Mouse (Mus musculus) megakaryocyte, adult 5-6 weeks (primary cell): ENCODE measurements around the gene Stambpl1. TPM values are rescaled to one million over a fixed set of nuclear protein-coding genes. Genes with fewer than 3 reads are reported as not detected.

Experiments used
- ATAC-seq: 2 replicates; pipeline ENCODE4 v1.8.0; 2016; ENCODE audit warnings: mild to moderate bottlenecking, inconsistent platforms; ENCODE audit not compliant: poor library complexity, severe bottlenecking
- total RNA-seq, 2 experiments: library from RNA; stranded (forward) in 1 of 2; stranded (reverse) in 1 of 2; fragments of 153-499, 151-499 nt in 1 of 2; fragments of 221-1000, 200-1000 nt in 1 of 2; gene quantifications; 2 replicates each; pipeline versions ENCODE4 v1.2.3 to v1.2.4; 2015 to 2017

The Stambpl1 gene
- total RNA-seq, 2 experiments from 2014 or later, result 24.0 to 29.4 TPM

DNA sequence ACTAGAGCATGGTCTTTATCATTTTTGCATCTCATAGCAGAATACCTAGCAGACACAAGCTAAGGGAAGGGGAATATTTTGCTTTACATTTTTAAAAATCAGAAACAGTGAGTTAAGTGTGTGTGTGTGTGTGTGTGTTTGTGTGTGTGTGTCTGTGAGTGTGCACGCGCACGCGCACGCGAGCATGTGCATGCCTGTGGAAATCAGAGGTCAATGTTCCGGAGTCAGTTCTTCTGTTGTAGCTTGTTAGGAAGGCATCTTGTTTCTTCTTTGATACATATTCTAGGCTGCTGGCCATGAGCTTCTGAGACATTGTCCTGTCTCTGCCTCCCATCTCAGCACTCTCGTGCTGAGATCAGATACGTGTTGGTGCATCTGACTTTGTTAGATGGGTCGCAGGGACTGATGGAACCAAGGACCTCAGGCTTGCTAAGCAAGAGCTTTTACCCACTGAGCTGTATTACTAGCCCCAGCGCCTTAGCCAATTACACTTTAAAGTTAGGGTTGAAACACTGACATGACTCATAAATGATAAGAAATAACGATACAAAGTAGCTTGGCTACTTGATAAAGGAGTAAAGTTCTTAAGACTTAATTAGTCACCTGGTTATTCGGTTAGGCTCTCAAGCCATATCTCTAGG is 78.9 kb downstream of the Stambpl1 start:
- no peak for ATAC-seq

DNA sequence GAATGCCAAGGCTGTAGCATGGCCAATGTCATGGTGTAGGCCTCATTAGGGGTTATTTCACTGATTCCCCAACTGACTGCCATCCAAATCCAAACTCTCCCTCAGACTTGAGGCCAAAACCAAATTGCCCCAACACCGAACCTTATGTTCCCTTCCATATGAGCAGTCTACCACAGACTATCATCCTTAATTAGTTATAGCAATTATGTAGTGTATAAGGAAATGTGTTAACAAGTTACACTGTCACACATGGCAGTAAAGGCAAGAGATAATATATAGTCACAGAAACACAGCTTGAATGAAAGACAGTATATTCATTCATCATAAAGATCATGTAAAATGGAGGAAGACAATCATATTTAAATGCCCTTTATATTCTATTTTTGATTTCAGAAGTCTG is 81.0 kb downstream of the Stambpl1 start:
- no peak for ATAC-seq

DNA sequence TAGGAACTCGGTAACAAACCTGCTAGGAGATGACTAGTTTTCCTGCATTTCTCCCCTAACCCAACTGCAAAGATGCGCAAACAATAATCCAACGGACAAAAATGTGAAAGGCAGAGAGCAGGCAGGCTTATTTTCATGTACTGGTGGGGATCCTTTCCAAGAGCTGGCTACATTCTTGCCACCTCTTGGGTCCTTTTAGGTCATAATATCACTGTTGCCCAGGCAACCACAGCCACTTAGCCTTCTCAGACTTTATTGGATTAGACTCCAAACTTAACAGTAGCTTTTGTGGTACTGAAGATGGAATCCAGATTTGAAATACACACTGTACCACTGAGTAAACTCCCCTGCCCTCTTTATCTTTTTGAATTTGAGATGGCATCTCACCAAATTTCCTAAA is 86.0 kb downstream of the Stambpl1 start:
- ATAC-seq, result no peak

DNA sequence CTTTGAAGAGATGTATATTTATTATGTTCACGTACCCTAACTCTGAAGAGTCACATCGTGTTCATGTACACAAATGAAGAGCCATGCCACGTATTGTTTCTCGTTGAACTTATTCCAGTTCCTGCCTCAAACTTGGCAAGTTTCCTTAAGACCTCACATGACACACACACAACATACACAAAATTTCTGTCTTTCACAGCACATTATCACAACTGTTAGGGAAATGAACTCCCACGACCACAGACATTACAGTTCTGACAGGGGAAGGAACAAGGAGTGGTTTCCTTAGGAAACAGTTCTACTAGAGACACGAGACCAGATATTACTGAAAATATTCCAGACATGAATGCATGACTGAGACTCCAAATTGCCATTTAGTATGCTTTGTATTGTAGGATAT is 91.6 kb downstream of the Stambpl1 start:
- no peak for ATAC-seq

DNA sequence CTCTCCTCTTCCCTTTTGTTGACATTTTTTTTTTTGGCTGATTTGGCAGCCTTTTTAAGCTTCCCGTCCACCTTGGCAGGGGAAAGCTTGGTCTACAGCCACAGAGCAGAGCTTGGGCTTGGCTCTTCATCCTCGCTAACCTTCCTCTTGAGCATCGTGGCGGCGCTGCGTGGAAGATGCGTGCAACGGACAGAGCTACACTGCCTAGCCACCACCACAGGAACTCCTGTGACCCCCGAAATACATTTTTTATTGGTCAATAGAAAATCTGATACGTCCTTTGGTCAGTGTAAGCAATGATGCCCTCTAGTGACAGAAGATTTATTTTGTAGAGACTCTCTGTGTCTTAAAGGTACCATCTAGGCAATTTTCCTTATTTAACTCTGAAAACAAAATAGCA is 92.4 kb downstream of the Stambpl1 start:
- ATAC-seq, result peak; percentile 72

- no peak for ATAC-seq
Measured at GRCm38 (mm10) chr19:34284826-34285225, 92.8 kb downstream of the Stambpl1 start.

GRCm38 (mm10) chr19:34287221-34287620 is 95.2 kb downstream of the Stambpl1 start:
- no peak for ATAC-seq

DNA sequence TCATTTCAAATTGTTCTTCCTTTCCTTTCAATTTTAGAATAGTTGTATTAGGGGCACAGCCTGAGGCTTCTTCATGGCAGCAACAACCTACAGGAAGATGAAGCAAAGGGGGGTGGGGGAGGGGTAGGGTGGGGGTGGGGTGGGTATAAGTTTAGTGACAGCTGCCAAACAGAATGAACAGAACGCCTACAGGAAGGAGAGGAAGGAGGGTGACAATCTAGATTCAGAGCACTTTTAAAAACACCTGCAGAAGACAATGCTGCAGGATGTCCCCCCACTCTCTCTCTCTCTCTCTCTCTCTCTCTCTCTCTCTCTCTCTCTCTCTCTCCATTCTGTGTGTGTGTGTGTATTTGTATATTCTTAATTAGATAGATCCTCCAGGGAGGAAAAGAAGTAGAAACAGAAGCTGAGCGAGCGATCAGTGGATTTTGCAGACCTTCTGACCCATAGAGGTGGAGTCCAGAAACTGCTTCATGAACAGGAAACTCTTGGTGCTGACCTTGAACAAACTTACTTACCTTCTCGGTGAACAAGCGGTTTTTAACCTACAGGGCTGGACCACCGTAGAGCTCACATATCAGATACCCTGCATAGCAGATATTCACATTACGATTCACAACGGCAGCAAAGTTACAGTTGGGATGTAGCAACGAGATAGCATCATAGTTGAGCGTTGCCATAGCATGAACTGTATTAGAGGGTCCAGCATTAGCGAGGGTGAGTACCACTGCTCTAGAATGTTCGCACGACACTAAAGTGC is 95.8 kb downstream of the Stambpl1 start:
- ATAC-seq, result no peak

DNA sequence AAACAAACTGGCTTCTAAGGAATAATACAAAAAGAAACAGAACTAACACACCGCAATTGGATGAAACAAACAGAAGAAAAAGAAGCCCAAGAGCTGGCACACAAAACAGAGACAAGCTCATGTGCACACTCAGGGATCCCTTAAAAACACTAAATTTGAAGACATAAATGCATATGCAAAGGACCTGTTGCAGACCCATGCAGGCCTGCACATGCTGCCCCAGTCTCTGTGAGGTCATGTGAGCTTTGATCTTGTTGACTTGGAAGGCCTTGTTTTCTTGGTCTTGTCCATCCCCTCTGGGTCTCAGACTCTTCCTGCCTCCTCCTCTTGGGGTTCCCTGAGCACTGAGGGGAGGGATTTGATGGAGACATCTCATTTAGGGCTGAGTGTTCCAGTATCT is 96.7 kb downstream of the Stambpl1 start:
- no peak for ATAC-seq

Other genes with a start within 250 kb of the Stambpl1 start
- gene Lipf, start 231.0 kb upstream of the Stambpl1 start, total RNA-seq (2015), result not detected in 2 replicates
- gene Lipf, start 231.0 kb upstream of the Stambpl1 start, total RNA-seq (2017), result not detected in 2 replicates
- gene Lipk, start 183.9 kb upstream of the Stambpl1 start, total RNA-seq (2015), result not detected in 2 replicates
- gene Lipk, start 183.9 kb upstream of the Stambpl1 start, total RNA-seq (2017), result not detected in 2 replicates
- 1.4 TPM in 1 of 2 replicates, not detected in the other for gene Lipn, start 124.9 kb upstream of the Stambpl1 start, total RNA-seq (2015)
- not detected in 2 replicates for gene Lipn, start 124.9 kb upstream of the Stambpl1 start, total RNA-seq (2017)
- not detected in 2 replicates for gene Lipm, start 91.3 kb upstream of the Stambpl1 start, total RNA-seq (2015)
- gene Lipm, start 91.3 kb upstream of the Stambpl1 start, total RNA-seq (2017), result not detected in 2 replicates
- 23.3 and 30.5 TPM in 2 replicates for gene Ankrd22, start 26.2 kb upstream of the Stambpl1 start, total RNA-seq (2015)
- gene Ankrd22, start 26.2 kb upstream of the Stambpl1 start, total RNA-seq (2017), result 14.3 and 24.6 TPM in 2 replicates
- gene Acta2, start 63.4 kb downstream of the Stambpl1 start, total RNA-seq (2015), result 5.4 and 6.4 TPM in 2 replicates
- 3.7 and 4.7 TPM in 2 replicates for gene Acta2, start 63.4 kb downstream of the Stambpl1 start, total RNA-seq (2017)
- 20.5 and 37.5 TPM in 2 replicates for gene Fas, start 98.4 kb downstream of the Stambpl1 start, total RNA-seq (2015)
- gene Fas, start 98.4 kb downstream of the Stambpl1 start, total RNA-seq (2017), result 25.1 and 29.8 TPM in 2 replicates